Mouse (Mus musculus): ENCODE measurements around the gene Mical3.

Mical3 gene

GRCm38 (mm10) chr6:121130773-121131172 is at the start of gene Mical3:
Gene Mical3 (minus strand): TSS chr6:121130999.
- DNase-seq (ENCODE audit: low spot score), result no peak

GRCm38 (mm10) chr6:121179846-121180245 is 49.0 kb upstream of the Mical3 start:
- no peak for DNase-seq (ENCODE audit: low spot score)

GRCm38 (mm10) chr6:121178700-121179358 is 48.0 kb upstream of the Mical3 start:
- peak; percentile 70 for DNase-seq (ENCODE audit: low spot score)

DNA sequence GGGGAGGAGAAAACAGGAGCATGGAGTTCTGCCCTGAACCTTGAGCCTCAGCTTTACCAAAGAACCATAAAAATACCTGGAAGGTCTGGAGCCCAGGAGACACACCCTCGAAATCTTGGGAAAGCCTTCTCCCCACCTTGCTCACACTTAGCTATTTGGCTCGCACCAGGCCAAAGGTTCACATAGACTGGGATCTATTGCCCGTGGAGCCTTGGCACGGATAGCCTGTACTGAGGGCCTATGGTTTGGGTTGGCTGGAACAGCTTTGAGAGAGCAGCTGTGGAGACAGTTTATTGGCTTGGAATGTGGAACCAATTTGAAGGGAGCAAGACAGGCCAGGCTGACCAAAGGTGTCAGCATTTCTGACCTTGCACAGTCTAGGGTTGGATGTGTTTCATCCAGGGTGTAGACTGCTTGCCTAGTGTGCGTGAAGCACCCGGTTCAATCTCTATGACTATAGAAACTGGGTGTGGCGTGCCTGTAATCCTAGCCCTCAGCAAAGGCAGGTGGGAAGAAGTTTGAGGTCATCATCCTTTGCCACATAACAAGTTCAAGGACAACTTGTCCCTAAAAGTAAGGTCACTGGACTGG is 46.4 kb upstream of the Mical3 start:
- no peak for DNase-seq (ENCODE audit: low spot score)

DNA sequence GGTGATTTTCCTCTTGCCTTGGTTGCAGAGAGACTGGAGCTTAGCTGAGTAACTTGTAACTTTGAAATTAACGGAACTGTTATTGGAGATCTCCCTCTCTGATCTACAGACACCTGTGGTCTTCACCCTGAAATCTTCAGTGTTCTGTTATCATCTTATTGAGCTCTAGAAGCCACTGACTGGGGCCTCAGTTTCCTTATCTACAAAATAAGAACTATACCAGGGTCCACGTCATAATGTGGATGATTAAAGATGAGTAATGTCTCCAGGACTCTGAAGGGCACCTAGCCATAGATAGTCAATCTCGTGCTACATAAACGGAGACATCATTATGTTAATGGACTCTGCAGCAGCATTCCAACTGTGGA is 45.9 kb upstream of the Mical3 start:
- no peak for DNase-seq (ENCODE audit: low spot score)

GRCm38 (mm10) chr6:121176011-121176730 is 45.4 kb upstream of the Mical3 start:
- no peak for DNase-seq (ENCODE audit: low spot score)

DNA sequence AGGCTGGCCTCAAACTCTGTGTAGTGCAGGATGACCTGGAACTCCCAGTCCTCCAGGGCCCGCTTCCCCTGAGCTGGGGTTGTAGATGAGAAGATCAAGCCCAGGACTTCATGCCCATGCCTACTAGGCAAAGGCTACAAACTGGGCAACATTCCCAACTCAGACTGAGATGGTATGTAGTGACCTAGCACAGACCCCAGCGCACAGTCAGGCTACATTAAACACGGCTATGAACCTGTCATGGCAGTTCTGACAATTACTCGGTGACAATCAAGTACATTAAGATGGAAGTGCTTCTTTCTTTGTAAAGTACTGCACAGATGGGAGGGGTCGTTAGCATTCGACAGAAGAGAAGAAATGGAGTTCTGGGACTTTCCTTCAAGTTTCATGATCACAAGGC is 44.0 kb upstream of the Mical3 start:
- DNase-seq (ENCODE audit: low spot score), result no peak

- no peak for DNase-seq (ENCODE audit: low spot score)
These were observed 42.7 kb upstream of the Mical3 start for GRCm38 (mm10) chr6:121173471-121173870.

DNA sequence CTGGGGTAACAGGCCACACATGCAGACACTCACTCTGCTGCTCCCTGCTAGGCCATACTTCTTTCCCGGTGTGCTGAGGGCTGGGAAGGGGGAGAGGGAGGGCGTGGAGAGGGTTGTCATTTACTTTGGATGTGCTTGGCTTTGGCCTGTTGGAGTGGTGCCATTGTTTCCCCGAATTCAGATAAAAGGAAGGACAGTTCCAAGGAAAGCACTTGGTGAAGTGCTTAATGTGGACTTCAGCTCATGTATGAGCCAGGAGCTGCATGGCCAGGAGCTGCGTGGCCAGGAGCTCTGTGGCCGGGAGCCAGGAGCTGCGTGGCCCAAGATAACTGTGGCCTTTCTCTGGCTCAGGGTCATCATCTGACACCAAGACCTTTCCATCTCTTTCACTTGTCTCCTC is 40.3 kb upstream of the Mical3 start:
- no peak for DNase-seq (ENCODE audit: low spot score)

DNA sequence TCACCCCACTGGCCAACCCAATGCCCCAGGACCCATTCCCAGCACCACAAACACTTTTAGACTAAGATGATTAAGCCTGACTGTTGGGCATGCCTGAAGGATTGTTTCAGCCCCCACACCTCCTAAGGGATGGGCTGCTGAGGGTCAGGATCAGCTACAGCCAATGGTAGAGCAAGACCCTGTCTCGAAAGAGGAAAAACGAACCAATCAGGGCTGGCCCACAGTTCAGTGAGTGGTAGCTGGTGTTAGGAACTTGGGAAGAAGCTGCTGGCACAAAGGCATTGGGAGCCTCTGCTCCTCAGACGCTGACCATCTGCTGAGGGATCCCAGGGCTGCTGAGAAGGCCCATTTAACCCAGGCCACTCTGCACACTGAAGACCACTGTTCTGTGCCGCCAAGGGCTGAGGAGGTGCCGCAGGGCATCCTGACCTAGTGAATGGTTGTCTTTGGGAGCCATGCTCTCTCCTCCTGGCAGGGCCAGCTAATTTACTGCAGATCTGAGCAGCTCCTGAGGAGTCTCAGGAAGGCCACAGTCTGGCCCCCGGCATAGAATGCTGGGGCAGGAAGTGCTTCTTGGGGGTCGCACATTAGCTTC is 36.7 kb upstream of the Mical3 start:
- no peak for DNase-seq (ENCODE audit: low spot score)

- no peak for DNase-seq (ENCODE audit: low spot score)
These were observed 35.3 kb upstream of the Mical3 start for GRCm38 (mm10) chr6:121166098-121166552.

DNA sequence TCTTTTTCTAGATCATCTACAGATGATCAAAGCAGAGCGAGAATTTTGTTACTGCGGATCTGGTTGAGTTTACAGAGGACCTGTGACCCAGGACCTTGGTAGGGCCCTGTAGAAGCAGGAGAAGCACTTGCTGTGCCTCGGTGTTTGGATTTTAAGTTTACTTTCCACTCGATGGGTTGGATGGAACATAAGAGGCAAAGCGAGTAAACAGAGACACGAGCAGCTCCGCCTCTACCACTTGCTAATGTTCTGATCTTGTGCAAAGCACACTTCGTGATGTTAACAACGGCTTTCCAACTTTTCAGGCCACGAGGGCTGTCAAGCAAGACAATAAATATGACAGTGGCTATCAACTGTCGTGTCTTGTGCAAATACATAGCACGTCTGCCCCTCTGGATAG is 31.8 kb upstream of the Mical3 start:
- DNase-seq (ENCODE audit: low spot score), result peak; percentile 35

- no peak for DNase-seq (ENCODE audit: low spot score)
These were observed 29.3 kb upstream of the Mical3 start for GRCm38 (mm10) chr6:121160126-121160525.

DNA sequence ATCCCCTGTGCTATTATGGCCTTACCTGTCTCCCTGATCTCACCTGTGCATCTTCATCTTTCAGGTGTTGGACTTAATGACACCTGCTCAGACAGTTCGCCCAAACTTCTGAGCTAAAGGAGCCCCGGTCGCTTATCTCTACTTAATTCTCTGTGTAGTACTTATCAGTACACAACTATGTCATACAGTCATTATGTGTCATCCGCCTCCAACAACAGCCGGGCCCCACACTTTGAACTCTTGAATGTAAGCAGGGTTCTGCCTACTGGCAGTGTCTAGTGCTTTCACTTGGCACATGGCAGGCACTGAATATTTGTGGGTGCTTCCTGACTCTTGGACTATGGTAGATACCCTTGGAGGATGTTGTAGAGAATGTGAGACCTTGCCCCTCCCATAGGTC is 28.8 kb upstream of the Mical3 start:
- DNase-seq (ENCODE audit: low spot score), result no peak

- DNase-seq (ENCODE audit: low spot score), result no peak
These were observed 25.2 kb upstream of the Mical3 start for GRCm38 (mm10) chr6:121156030-121156429.

GRCm38 (mm10) chr6:121154451-121155300 is 23.9 kb upstream of the Mical3 start:
- DNase-seq (ENCODE audit: low spot score), result no peak

- no peak for DNase-seq (ENCODE audit: low spot score)
These were observed 22.4 kb upstream of the Mical3 start for GRCm38 (mm10) chr6:121153177-121153576.

DNA sequence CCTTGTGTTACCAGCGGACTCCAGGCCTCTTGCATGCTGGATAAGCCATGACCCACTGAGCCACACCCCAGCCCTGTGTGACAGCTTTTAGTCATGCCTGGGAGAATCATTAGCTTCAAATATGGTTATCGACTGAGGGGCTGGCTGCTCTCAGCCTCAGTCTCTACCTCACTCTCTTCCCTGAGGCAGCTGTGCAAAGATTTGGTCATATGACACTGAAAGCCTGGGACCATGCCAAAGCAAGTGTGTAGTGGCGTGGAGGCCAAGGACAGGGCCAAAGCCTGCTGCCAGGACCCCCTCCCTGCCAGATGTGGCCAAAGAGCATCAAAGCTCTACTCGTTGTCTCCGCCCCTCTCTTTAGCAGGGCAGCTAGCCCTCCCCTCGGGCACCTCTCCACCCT is 20.9 kb upstream of the Mical3 start:
- DNase-seq (ENCODE audit: low spot score), result peak; percentile 37

DNA sequence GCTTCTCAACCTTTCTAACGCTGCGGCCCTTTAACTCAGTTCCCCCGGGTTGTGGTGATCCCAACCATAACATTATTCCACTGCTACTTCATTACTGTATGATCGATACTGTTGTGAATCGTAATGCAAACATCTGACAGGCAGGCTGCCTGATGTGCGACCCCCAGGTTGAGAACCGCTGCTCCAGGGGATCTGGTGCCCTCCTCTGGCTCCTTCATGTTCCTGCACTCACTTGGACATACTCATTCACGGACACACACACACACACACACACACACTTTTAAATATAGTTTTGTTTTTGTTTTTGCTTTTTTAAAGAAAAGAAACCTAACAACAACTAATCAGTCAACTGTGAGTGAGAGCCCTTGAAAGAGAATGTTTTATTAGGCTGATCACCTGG is 19.3 kb upstream of the Mical3 start:
- DNase-seq (ENCODE audit: low spot score), result no peak

DNA sequence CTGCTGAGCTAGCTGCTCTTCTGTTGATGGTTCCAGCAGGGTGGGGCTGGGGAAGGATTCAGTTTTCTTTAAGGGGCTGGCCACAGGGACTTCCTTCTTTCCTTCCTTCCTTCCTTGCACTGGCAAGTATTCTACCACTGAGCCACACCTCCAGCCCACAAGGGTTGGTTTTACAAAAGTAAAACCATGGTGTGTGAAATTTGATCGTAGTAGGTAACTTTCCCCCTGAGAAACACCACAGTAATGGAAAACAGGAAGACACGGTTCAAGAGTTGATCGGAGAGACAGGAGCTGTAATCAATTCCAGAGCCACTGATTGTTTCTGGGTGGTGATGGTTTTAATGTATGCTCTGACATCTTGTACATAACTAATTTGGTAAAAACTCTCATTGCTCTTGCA is 18.6 kb upstream of the Mical3 start:
- DNase-seq (ENCODE audit: low spot score), result no peak

DNA sequence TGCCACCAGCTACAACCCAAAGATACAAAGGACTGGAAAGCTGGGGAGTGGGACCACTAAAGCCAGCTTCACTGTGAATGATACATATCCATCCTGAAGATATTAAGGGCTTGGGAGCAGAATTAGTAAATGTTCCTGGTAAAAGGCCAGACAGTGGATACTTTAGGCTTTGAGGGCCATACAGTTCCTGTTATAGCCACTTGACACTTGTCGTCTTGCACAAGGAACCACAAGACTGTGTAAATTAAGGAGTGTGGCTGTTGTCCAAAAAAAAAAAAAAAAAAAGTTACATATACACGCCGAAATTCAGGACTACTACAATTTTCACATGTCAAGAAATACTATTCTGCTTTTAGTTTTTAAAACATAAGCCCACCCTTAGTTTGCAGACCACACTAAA is 17.6 kb upstream of the Mical3 start:
- peak; percentile 37 for DNase-seq (ENCODE audit: low spot score)

GRCm38 (mm10) chr6:121146798-121147197 is 16.0 kb upstream of the Mical3 start:
- peak; percentile 29 for DNase-seq (ENCODE audit: low spot score)

Data from lung, postnatal 25 days (tissue).